Mouse (Mus musculus): ENCODE data around the gene Cdc42se2.

DNA sequence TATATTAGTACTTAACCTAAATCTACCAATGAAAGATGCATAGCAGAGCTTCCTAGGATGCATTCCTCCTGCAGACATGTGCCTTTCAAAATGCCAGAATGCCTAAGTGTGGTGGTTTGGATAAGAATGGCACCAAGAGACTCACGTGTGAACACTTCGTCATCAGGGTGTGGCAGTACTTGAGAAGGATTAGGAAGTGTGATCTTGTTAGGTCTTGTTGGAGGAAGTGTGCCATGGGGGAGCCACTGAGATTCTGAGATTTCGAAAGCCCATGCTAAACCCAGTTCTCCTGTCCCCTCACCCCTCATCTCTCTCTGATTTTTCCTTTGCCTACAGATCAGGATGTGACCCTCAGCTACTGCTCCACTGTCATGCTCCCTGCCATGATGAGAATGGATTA lies 58.2 kb downstream of the Cdc42se2 start:
- TF ChIP-seq ZNF384 (IDR thresholded peaks at IDR 0.05; ENCODE audit: low read depth, low read length) (no peak), HCFC1 (IDR thresholded peaks at IDR 0.05; ENCODE audit: borderline replicate concordance, insufficient read depth, low read length) (no peak), MAFK (IDR thresholded peaks at IDR 0.05; ENCODE audit: insufficient read depth, low read depth, low read length) (no peak), CHD2 (IDR thresholded peaks at IDR 0.05; ENCODE audit: low read depth, low read length) (no peak)

Data from ES-E14 (cell line).